Mouse (Mus musculus) erythroblast, embryonic 14.5 days (primary cell): ENCODE data around the gene Zbtb4.

Experiments used
- GATA1 ChIP-seq: IDR thresholded peaks from 2 replicates; pipeline ENCODE4 v1.6.1; 2012; ENCODE audit warnings: low read length, inconsistent platforms, mixed read lengths
- TAL1 ChIP-seq: IDR thresholded peaks from 3 replicates; pipeline ENCODE4 v1.6.1; 2012; ENCODE audit warnings: low read length, inconsistent platforms, mixed read lengths

- TF ChIP-seq GATA1 (no peak), TAL1 (no peak)
Observed at GRCm38 (mm10) chr11:69816520-69816919, 50.8 kb downstream of the Zbtb4 start.
